Mouse (Mus musculus): Measurements from ENCODE around the gene Ppfia4.

GRCm38 (mm10) chr1:134288239-134288638 lies 44.5 kb downstream of the Ppfia4 start:
- TF ChIP-seq CTCF (IDR thresholded peaks at IDR 0.05; ENCODE audit: borderline replicate concordance, extremely low read depth, insufficient read depth, insufficient read length) (no peak), POLR2A (IDR thresholded peaks at IDR 0.05; ENCODE audit: borderline replicate concordance, extremely low read depth, insufficient read depth, insufficient read length, poor library complexity, severe bottlenecking) (no peak)

All from brain, embryonic 14.5 days (tissue).